ENCODE assay signal across 8 mouse cellular contexts in genomic region chr12:9752079-9752450, GRCm38 (mm10).
"Had no signal": no experiment of that assay in that cellular context is flagged by ENCODE, and none has a peak within 500 bp of the region (broad histone marks: within the 10 kb centered on the region; RNA-seq: fewer than 3 reads in every experiment).

No protein-coding gene starts in this region.

- H3K36me3 ChIP-seq: midbrain, embryonic 13.5 days had no signal

- H3K4me3 ChIP-seq: midbrain, embryonic 13.5 days had no signal

- ATAC-seq: midbrain, embryonic 13.5 days had no signal

- H3K4me1 ChIP-seq: midbrain, embryonic 13.5 days had no signal

- H3K9ac ChIP-seq: liver, embryonic 14.5 days; midbrain, embryonic 13.5 days had no signal

- H3K4me2 ChIP-seq: midbrain, embryonic 13.5 days had no signal

- H3K27ac ChIP-seq: liver, embryonic 14.5 days; midbrain, embryonic 13.5 days had no signal

- H3K27me3 ChIP-seq: midbrain, embryonic 13.5 days had no signal

- DNase-seq: kidney, adult 18-20 months; kidney, postnatal 14 days; layer of hippocampus, adult 9-11 months; lung, adult 18-20 months; right cerebral cortex, postnatal 25 days; thymus, postnatal 4 days had no signal

- H3K9me3 ChIP-seq: midbrain, embryonic 13.5 days had no signal
